Mouse (Mus musculus) heart, embryonic 15.5 days (tissue): ENCODE data around the gene S100a8. TPM values are rescaled to one million over a fixed set of nuclear protein-coding genes. Genes with fewer than 3 reads are reported as not detected.

Source experiments
- ATAC-seq: fragments of 200-750 bp; cut with Nextera tagmentation; replicated peaks from 2 replicates; pipeline ENCODE4 v1.8.0; 2017; ENCODE audit warnings: low read depth, moderate TSS enrichment; ENCODE audit not compliant: insufficient number of reproducible peaks, insufficient read depth, low FRiP score
- H3K27ac ChIP-seq: fragments of 300-500 bp; sonication (generic); 2 replicates; pipeline ENCODE4 v1.5.1; 2015; ENCODE audit warnings: mild to moderate bottlenecking, inconsistent platforms
- H3K27me3 ChIP-seq: fragments of 300-500 bp; sonication (generic); 2 replicates; pipeline ENCODE4 v1.6.1; 2015; ENCODE audit warnings: inconsistent platforms
- H3K36me3 ChIP-seq: fragments of 300-500 bp; sonication (generic); 2 replicates; pipeline ENCODE4 v1.6.1; 2015; ENCODE audit warnings: mild to moderate bottlenecking, inconsistent platforms
- H3K4me1 ChIP-seq: fragments of 300-500 bp; sonication (generic); replicated peaks from 2 replicates; pipeline ENCODE4 v1.6.1; 2015; ENCODE audit warnings: inconsistent platforms
- H3K4me2 ChIP-seq: fragments of 300-500 bp; sonication (generic); 2 replicates; pipeline ENCODE4 v1.6.1; 2015; ENCODE audit warnings: inconsistent platforms, mild to moderate bottlenecking, moderate library complexity
- H3K4me3 ChIP-seq: fragments of 300-500 bp; sonication (generic); 2 replicates; pipeline ENCODE4 v1.5.1; 2015; ENCODE audit warnings: mild to moderate bottlenecking, inconsistent platforms
- H3K9ac ChIP-seq: fragments of 300-500 bp; sonication (generic); 2 replicates; pipeline ENCODE4 v1.6.1; 2015; ENCODE audit warnings: mild to moderate bottlenecking, inconsistent platforms
- H3K9me3 ChIP-seq: fragments of 300-500 bp; sonication (generic); replicated peaks from 2 replicates; pipeline ENCODE4 v1.6.1; 2016; ENCODE audit warnings: inconsistent platforms
- WGBS: fragments of 180-500 bp; shearing (Covaris S2); methylation state at CpG from one replicate; pipeline ENCODE4 v1.1.7; 2015; ENCODE audit warnings: mixed read lengths; 5-methylcytosine and 5-hydroxymethylcytosine counted together
- polyA plus RNA-seq: library from polyadenylated mRNA; unstranded; fragments of >200 nt; fragmentation: Nextera tagmentation; extraction: Ambion mirVana; gene quantifications from 2 replicates; pipeline ENCODE4 v1.2.1, GENCODE M21; 2015

Gene S100a8
- polyA plus RNA-seq = 24.9 and 32.7 TPM in 2 replicates

- H3K9me3 ChIP-seq = no peaks in the 10 kb centered on the region
- H3K27ac ChIP-seq = no peak within 1 kb of the TSS
- WGBS = 59% methylated on average over 8 of the region's 8 CpGs
- no peak for ATAC-seq
- H3K4me2 ChIP-seq = no peak within 1 kb of the TSS
- H3K4me1 ChIP-seq = no peaks in the 10 kb centered on the region
- no peak within 1 kb of the TSS for H3K9ac ChIP-seq
- no peak within 1 kb of the TSS for H3K4me3 ChIP-seq
- no peaks in the 10 kb centered on the region for H3K27me3 ChIP-seq
- H3K36me3 ChIP-seq = no peaks in the 10 kb centered on the region
These were observed at the start of gene S100a8 for GRCm38 (mm10) chr3:90668846-90669245. S100a8 (plus strand) TSS chr3:90668978.

GRCm38 (mm10) chr3:90621552-90621951, 47.2 kb upstream of the S100a8 start:
- no peak overlapping the region for H3K4me2 ChIP-seq
- H3K4me3 ChIP-seq = no peak overlapping the region
- H3K9me3 ChIP-seq = no peaks in the 10 kb centered on the region
- peaks cover 12% of the 10 kb centered on the region for H3K4me1 ChIP-seq
- ATAC-seq = no peak
- H3K9ac ChIP-seq = no peak overlapping the region
- no peaks in the 10 kb centered on the region for H3K27me3 ChIP-seq
- H3K27ac ChIP-seq = no peak overlapping the region
- H3K36me3 ChIP-seq = no peaks in the 10 kb centered on the region
- 34% methylated on average over 7 of the region's 7 CpGs for WGBS

GRCm38 (mm10) chr3:90623435-90624071, 45.2 kb upstream of the S100a8 start:
- H3K36me3 ChIP-seq = no peaks in the 10 kb centered on the region
- no peak overlapping the region for H3K4me2 ChIP-seq
- H3K27me3 ChIP-seq = no peaks in the 10 kb centered on the region
- 0 out of 2 replicates have a peak, but pooled peaks have one; percentile 40 for ATAC-seq
- H3K27ac ChIP-seq = no peak overlapping the region
- peaks cover 12% of the 10 kb centered on the region for H3K4me1 ChIP-seq
- WGBS = 11% methylated on average over 2 of the region's 2 CpGs
- no peak overlapping the region for H3K9ac ChIP-seq
- no peak overlapping the region for H3K4me3 ChIP-seq
- H3K9me3 ChIP-seq = no peaks in the 10 kb centered on the region

GRCm38 (mm10) chr3:90625496-90625895, 43.3 kb upstream of the S100a8 start:
- Histone ChIP-seq H3K27ac (no peak overlapping the region), H3K4me2 (no peak overlapping the region), H3K4me3 (no peak overlapping the region), H3K9ac (no peak overlapping the region), H3K36me3 (no peaks in the 10 kb centered on the region), H3K9me3 (no peaks in the 10 kb centered on the region), H3K4me1 (peaks cover 12% of the 10 kb centered on the region), H3K27me3 (no peaks in the 10 kb centered on the region)
- no peak for ATAC-seq
- WGBS = 79% methylated on average over 5 of the region's 5 CpGs

GRCm38 (mm10) chr3:90626266-90627021, 42.3 kb upstream of the S100a8 start:
- no peak overlapping the region for H3K4me2 ChIP-seq
- no peak overlapping the region for H3K27ac ChIP-seq
- H3K4me1 ChIP-seq = peaks cover 12% of the 10 kb centered on the region
- no peaks in the 10 kb centered on the region for H3K9me3 ChIP-seq
- 64% methylated on average over 9 of the region's 9 CpGs for WGBS
- H3K27me3 ChIP-seq = no peaks in the 10 kb centered on the region
- H3K36me3 ChIP-seq = no peaks in the 10 kb centered on the region
- no peak overlapping the region for H3K9ac ChIP-seq
- no peak for ATAC-seq
- H3K4me3 ChIP-seq = no peak overlapping the region

GRCm38 (mm10) chr3:90627366-90627765, 41.4 kb upstream of the S100a8 start:
- 82% methylated on average over 5 of the region's 5 CpGs for WGBS
- no peak overlapping the region for H3K4me3 ChIP-seq
- ATAC-seq = no peak
- H3K36me3 ChIP-seq = no peaks in the 10 kb centered on the region
- H3K4me2 ChIP-seq = no peak overlapping the region
- H3K4me1 ChIP-seq = peaks cover 12% of the 10 kb centered on the region
- no peak overlapping the region for H3K9ac ChIP-seq
- H3K27ac ChIP-seq = no peak overlapping the region
- no peaks in the 10 kb centered on the region for H3K9me3 ChIP-seq
- H3K27me3 ChIP-seq = no peaks in the 10 kb centered on the region

- Histone ChIP-seq H3K4me1 (peaks cover 12% of the 10 kb centered on the region), H3K9ac (no peak overlapping the region), H3K9me3 (no peaks in the 10 kb centered on the region), H3K4me2 (no peak overlapping the region), H3K36me3 (no peaks in the 10 kb centered on the region), H3K27ac (no peak overlapping the region), H3K27me3 (no peaks in the 10 kb centered on the region), H3K4me3 (no peak overlapping the region)
- no peak for ATAC-seq
- WGBS = 57% methylated on average over 4 of the region's 4 CpGs
These were observed 41.0 kb upstream of the S100a8 start for GRCm38 (mm10) chr3:90627807-90628206.

- Histone ChIP-seq H3K4me1 (no peaks in the 10 kb centered on the region), H3K27me3 (no peaks in the 10 kb centered on the region), H3K4me3 (no peak overlapping the region), H3K36me3 (no peaks in the 10 kb centered on the region), H3K9ac (no peak overlapping the region), H3K4me2 (no peak overlapping the region), H3K9me3 (no peaks in the 10 kb centered on the region), H3K27ac (no peak overlapping the region)
- no peak for ATAC-seq
- WGBS = 67% methylated on average over 2 of the region's 2 CpGs
These were observed 39.5 kb upstream of the S100a8 start for GRCm38 (mm10) chr3:90629298-90629697.

GRCm38 (mm10) chr3:90631984-90632383, 36.8 kb upstream of the S100a8 start:
- Histone ChIP-seq H3K36me3 (no peaks in the 10 kb centered on the region), H3K27ac (no peak overlapping the region), H3K4me1 (no peaks in the 10 kb centered on the region), H3K9ac (no peak overlapping the region), H3K4me3 (no peak overlapping the region), H3K27me3 (no peaks in the 10 kb centered on the region), H3K4me2 (no peak overlapping the region), H3K9me3 (no peaks in the 10 kb centered on the region)
- WGBS = 49% methylated on average over 2 of the region's 2 CpGs
- no peak for ATAC-seq

GRCm38 (mm10) chr3:90638511-90639275, 30.1 kb upstream of the S100a8 start:
- Histone ChIP-seq H3K4me3 (no peak overlapping the region), H3K27ac (no peak overlapping the region), H3K27me3 (no peaks in the 10 kb centered on the region), H3K9me3 (no peaks in the 10 kb centered on the region), H3K4me2 (no peak overlapping the region), H3K36me3 (no peaks in the 10 kb centered on the region), H3K4me1 (no peaks in the 10 kb centered on the region), H3K9ac (no peak overlapping the region)
- ATAC-seq = no peak
- 33% methylated on average over 1 of the region's 1 CpGs for WGBS

- H3K4me2 ChIP-seq = no peak overlapping the region
- 53% methylated on average over 7 of the region's 7 CpGs for WGBS
These were observed 29.1 kb upstream of the S100a8 start for GRCm38 (mm10) chr3:90639511-90640154.

More at GRCm38 (mm10) chr3:90639511-90640154, 29.1 kb upstream of the S100a8 start:
- Histone ChIP-seq H3K36me3 (no peaks in the 10 kb centered on the region), H3K27ac (no peak overlapping the region), H3K4me3 (no peak overlapping the region), H3K9me3 (no peaks in the 10 kb centered on the region), H3K4me1 (no peaks in the 10 kb centered on the region), H3K27me3 (no peaks in the 10 kb centered on the region), H3K9ac (no peak overlapping the region)
- ATAC-seq = no peak
